Mouse (Mus musculus) liver, adult (tissue): ENCODE measurements around the gene Mgat3.
A peak's percentile ranks its signal among the peaks of the same experiment; 100 is the strongest.

Source experiments
- GATA4 ChIP-seq: IDR thresholded peaks from 2 replicates; pipeline ENCODE4 v1.6.1; 2014; ENCODE audit warnings: mild to moderate bottlenecking, low read length; ENCODE audit not compliant: insufficient replicate concordance

Mgat3 gene

DNA sequence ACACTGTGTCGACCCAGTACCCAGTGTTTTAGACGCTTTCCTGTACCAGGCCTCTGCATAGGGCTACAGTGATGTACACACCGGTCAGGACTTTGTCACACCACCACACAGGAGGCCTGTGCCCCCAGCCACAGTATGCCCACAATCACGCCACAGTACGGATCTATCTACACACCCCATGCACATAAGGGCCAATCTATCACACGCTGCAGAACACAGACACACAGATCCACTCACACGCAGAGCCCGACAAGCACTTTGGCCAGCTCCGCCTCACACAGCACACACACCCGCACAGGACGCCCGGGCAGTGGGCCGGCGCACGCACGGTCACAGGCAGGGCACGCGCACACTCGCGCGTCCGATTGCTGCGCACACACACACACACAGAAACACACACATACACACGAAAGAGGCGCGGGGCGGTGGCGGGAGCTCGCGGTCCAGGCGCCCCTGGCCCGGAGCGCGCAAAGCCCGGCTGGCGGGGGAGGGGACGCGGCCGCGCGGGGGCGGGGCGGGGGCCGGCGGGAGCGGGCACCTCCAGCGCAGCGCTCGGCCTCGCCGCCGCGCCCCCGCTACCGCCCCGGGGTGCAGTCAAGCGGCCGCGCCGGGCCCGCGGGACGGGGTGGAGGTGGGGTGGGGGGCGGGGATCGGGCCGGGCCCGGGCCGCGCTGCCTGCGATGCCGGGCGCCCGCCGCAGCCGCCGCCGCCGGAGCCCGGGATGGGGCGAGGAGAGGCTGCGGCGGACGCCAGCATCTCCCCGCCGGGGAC, at the start of gene Mgat3:
Gene Mgat3, plus strand, starts transcription at position 721 of the 771 bp plus-strand sequence.
- no peak for TF ChIP-seq GATA4

GRCm38 (mm10) chr15:80124651-80125050, 48.9 kb upstream of the Mgat3 start:
- TF ChIP-seq GATA4, result no peak

GRCm38 (mm10) chr15:80127191-80127590, 46.3 kb upstream of the Mgat3 start:
- no peak for TF ChIP-seq GATA4

- TF ChIP-seq GATA4, result no peak
Observed at GRCm38 (mm10) chr15:80129982-80130381, 43.5 kb upstream of the Mgat3 start.

GRCm38 (mm10) chr15:80130689-80131088, 42.8 kb upstream of the Mgat3 start:
- TF ChIP-seq GATA4, result no peak

DNA sequence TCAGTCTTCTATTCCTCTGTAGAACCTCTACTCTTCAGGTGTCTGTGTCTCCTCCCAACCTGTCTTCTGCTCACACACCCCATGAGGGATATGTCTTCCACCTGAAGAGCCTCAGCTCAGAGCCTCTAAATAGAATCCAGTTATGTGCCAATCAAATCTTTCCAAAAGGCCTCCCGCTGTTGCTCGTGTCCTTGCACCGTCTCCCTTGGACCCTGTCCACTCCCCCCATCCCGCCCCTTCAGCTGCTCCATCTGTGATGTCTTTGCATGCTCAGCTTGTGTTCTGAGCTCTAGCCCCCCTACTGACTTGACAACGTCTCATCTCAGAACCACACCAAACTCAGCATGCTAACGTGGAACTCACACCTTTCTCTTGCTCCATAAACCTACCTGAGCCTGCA, 42.1 kb upstream of the Mgat3 start:
- no peak for TF ChIP-seq GATA4

GRCm38 (mm10) chr15:80132452-80132851, 41.1 kb upstream of the Mgat3 start:
- TF ChIP-seq GATA4, result no peak

DNA sequence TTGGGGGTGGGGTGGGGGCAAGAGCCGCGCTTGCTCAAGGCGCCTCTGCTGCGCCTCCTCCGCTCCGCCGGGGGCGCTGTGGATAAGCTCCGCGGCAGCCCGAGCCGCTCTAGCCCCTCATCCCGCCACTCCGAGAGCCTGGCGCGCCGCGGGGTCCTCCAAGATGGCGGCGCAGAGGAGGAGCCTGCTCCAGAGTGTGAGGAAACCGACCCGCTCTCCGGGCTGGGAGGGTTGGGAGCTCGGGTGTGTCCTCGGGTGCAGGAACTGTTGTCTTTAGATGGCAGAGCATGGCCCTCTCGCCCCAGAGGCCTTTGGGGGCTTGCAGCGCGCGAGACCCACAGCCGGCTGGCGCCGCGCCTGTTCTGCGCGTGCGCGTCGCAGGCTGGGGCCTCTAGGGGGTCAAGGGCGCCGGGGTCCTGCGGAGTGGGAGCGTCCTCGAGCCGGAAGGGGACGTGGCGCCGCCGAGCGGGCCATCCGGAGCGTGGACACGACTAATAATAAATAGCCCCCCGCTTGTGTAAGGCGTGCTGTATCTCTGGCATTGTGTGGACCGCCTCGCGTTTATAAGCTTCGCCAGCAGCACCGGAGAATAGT, 40.4 kb upstream of the Mgat3 start, which contains the start of gene Tab1:
Gene Tab1, plus strand, starts transcription at position 135 of the 594 bp plus-strand sequence.
- TF ChIP-seq GATA4, result peak; percentile 36; the same call in 1 of the 2 replicates

DNA sequence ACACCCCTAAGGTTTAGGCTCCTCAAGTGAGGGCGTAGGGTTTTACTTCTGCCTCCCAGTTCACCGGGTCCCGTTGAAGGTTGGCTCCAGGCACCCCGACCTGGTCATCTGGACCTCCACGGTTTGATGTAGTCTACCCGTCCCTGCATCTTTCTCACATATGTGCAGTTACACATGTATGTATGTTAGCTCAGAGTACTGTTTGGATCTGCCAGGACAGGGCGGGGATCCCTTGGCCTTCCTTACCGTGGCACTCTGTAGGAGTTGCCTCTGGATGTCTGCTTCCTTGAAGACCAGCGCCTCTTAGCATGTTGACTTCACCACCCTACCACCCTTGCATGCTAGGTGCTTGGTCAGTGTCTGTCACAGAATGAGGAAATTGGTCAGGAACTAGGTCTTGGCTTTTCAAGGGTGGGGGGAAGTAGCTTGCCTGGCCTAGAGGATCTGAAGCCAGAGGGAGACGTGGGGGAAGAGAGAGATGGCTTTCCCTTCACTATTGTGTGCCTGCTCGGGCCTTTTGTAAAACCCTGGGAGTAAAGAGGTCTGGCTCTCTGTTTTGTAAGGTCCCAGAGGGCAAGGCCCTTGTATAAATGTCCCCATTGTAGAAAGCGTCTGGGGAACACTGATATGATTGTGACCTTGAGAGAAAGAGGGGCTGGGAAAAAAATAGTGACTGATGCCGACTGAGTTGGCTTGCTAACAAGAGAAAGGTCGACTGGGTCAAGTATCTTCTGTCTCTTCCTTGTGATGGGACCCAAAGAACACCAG, 39.7 kb upstream of the Mgat3 start:
- TF ChIP-seq GATA4, result no peak

DNA sequence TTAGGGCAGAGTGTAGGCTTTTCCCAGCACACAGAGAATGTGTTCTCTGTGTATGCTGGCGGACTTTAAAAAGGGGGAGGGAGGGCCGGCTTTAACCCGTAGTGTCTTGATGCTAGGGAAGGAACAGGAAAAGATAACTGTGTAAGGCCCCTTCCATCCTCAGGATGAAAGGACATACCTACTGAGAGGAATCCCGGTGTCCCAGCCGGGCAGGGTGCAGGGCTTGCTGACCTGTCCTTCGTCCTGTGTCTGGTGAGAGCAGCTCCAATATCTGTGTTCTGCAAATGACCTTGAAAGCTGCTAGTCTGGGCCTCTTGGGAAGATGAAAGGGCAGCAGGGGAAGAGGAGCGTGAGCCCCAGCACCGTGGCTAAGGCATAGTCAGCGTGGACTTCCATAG, 39.1 kb upstream of the Mgat3 start:
- no peak for TF ChIP-seq GATA4

DNA sequence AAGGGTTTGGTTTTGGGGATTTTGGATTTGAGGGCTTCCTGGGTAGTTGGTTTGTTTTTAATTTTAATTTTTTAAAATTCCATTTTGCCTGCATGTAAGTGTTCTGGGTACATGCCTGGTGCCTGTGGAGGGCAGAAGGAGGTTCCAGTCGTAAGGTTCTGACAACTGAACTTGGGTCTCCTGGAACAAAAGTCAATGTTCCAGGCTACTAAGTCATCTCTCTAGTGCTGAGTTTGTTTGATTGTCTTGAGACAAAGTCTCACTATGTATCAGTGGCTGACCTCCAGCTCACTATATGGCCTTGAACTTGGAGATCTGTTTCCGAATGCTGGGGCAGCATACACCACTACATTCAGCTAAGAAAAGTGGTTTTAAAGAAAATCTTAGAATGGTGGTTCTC, 38.0 kb upstream of the Mgat3 start:
- TF ChIP-seq GATA4, result no peak

- no peak for TF ChIP-seq GATA4
Observed at GRCm38 (mm10) chr15:80136645-80137044, 36.9 kb upstream of the Mgat3 start.

- TF ChIP-seq GATA4, result no peak
Observed at GRCm38 (mm10) chr15:80137945-80138791, 35.4 kb upstream of the Mgat3 start.

DNA sequence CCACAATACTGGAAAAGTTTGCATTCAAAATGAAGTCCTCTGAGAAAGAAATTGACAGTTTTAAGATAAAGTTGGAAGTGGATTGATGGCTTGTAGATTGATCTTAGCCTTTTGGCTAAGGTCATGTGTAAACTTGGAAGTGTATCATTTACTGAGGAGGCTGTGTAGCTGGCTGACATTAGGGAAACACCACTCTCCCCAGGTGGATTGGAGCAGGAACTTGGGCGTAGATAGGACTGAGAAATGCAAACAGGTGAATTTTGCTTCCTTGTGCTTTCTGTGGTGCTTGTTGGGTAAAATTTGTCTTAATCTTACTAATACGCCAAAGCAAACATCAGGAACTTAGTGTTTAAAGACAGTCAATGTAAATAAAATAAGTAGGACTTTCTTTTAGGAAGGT, 33.2 kb upstream of the Mgat3 start:
- TF ChIP-seq GATA4, result no peak

DNA sequence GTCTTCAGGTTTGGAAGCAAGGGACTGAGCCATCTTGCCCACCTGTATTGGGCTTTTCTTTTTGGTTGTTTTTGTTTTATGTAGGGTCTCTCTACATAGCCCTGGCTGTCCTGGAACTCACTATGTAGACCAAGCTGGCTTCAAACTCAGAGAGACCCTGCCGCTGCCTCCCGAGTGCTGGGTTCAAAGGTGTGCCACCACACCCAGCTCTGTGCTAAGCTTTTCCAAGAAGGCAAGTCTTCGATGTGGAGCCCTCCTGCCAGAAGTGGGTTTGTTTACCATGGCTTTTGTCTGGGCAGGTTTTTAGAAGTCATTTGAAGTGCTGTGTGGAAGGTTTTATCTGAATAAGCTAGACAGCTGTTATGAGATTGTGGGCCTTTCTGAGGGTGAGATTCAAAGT, 32.6 kb upstream of the Mgat3 start:
- no peak for TF ChIP-seq GATA4
